Mouse (Mus musculus) ovary, adult 18-20 months (tissue): ENCODE results near the gene Wsb1.
"Not testable (repeated sequence)": the region's sequence is repeated elsewhere in the genome, so short reads cannot be mapped to it uniquely, and the experiment has no call there.

Experiments used
- DNase-seq: peaks from one replicate; pipeline ENCODE4 v3.0.0; 2022; ENCODE audit warnings: low spot score, mixed read lengths

Wsb1 gene

DNA sequence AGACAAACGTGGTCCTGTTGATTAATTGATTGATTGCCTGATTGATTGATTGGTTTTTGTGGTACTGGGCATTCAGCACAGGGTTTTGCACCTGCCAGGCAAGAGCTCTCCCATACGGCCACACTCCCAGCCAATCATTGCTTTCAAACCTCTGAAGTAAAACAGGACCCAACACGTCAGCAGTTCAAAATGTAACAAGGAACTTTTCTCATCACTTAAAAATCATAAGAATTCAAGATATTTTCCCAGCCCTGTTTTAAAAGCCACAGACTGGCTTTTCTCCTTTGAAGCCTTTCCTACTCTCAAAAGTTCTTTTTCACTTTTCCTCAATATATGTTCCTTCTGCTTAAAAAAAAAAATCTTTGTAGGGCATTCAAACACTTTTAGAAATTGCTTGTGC is 9.9 kb upstream of the Wsb1 start:
- no peak for DNase-seq

- DNase-seq = not testable (repeated sequence)
Measured at GRCm38 (mm10) chr11:79260126-79260525, 5.7 kb upstream of the Wsb1 start.

DNA sequence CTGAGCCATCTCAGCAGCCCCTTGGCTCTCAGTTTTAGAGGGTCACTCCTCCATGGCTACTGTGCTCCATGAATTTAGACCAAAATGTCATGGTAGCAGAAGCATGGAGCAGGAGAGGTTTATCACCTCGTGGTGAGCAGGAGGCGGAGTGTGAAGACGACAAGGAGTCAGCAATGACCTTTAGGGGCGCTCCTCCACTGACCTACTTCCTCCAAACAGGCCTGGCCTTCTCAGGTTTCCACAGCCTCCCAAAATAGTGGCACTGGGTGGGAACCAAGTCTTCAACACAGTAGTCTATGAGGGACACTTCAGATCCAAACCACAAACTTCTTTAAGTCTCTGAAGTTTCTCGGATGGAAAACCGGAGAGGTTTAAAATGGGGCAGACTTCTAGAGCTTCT is 4.3 kb upstream of the Wsb1 start:
- DNase-seq = no peak

- no peak for DNase-seq
Measured at GRCm38 (mm10) chr11:79253542-79254390, 705 bp downstream of the Wsb1 start.

DNA sequence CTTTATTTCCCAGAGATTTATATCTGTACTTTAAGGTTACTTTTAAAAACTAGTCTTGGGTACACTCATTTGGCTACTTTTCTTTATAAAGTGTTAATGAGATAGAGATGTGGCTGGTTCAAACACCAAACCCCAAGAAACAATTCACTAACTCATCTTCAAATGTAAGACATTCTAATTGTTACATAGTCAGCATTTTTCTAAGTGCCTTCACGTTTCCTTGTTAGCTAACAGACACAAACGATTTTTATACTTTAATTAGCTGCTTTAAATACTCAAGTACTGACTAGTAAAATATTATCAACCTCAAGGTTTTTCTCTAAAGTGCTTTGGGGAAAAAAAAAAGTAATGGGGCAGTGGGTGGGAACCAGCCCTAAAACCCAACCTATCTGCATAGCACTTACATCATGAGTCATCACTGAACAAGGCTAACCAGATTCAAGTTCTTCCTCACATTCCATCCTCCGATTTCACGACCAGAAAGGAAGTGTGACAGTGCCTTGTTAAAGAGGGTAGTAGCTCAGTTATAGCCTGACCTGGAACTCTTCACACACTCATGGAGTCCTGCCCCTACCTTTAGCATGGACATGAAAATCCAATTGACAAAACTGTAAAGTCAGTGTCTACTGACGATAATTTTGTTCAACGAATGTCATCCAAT is 1.5 kb downstream of the Wsb1 start:
- DNase-seq = no peak

DNA sequence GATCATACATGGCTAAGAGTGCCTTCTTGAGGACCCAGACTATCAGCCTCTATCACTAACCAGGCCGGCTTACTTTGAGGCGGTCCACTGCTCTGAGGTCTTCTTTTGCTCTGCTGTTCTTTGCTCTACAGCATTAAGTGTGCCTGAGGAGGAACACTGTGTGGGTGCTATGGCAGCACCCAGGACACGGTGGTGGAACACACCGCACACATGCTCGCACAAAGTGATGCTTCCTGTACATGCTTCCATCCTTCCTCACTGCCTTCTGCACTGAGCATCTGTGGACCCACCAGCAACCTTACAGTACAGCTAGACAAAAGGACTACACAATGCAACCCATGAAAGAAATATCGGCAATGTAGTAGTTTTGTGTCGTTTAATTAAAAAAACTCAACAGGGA is 15.4 kb downstream of the Wsb1 start:
- no peak for DNase-seq

- peak; percentile 66 for DNase-seq
Measured at GRCm38 (mm10) chr11:79238398-79238752, 16.1 kb downstream of the Wsb1 start.

DNA sequence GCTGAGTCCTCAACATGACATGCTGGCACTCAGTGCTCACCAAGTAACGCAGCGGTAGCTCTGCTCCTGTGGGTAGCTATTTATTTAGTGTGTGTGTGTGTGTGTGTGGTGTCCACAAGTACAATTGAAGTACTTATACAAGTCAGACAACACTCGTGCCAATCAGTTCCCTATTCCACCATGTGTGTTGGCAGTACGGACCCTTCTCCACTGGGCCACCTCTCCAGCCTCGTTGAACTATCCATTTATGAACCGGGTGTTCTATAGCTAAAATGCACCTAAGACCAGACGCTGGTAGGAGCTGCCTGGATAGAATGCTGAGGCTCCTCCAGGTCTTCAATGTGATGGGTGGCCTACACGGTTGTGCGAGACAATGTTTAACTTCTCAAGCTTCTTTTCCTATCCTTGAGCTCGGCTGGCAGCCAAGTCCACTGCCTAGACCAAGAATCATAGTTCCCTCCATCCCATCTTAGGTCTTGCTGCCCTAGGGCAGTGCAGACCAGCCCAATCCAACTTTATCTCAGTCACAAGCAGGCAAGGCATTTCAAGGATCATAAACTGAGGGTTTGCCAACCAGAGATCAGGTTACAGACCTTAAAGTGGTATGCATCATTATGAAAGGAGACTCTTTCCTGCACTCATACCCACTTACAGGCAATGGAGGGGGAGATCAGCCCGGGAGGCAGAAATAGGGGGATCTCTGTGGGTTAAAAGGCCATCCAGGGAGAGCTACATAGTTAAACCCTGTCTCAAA is 16.6 kb downstream of the Wsb1 start:
- DNase-seq = peak; percentile 89

GRCm38 (mm10) chr11:79230251-79230570 is 24.3 kb downstream of the Wsb1 start:
- no peak for DNase-seq

GRCm38 (mm10) chr11:79229561-79230250 is 24.8 kb downstream of the Wsb1 start:
- DNase-seq = peak; percentile 49

- peak; percentile 62 for DNase-seq
Measured at GRCm38 (mm10) chr11:79229057-79229504, 25.4 kb downstream of the Wsb1 start.

DNA sequence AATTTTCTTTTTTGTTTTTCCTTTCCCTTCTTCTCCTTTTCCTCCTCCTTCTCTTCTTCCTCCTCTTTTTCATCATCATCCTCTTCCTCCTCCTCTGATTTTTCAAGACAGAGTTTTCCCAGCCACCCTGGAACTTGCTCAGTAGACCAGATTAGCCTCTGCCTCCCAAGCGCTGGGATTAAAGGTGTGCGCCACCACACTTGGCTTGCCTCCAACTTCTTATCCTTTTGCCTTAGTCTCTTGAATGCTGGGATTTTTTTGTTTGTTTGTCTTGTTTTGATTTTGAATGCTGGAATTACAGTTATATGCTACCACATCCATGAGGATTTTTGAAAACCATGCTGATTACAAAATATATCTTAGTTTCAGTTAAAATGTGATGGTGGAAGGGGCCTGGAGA is 26.4 kb downstream of the Wsb1 start:
- DNase-seq = no peak

- no peak for DNase-seq
Measured at GRCm38 (mm10) chr11:79225371-79226155, 28.9 kb downstream of the Wsb1 start.

DNA sequence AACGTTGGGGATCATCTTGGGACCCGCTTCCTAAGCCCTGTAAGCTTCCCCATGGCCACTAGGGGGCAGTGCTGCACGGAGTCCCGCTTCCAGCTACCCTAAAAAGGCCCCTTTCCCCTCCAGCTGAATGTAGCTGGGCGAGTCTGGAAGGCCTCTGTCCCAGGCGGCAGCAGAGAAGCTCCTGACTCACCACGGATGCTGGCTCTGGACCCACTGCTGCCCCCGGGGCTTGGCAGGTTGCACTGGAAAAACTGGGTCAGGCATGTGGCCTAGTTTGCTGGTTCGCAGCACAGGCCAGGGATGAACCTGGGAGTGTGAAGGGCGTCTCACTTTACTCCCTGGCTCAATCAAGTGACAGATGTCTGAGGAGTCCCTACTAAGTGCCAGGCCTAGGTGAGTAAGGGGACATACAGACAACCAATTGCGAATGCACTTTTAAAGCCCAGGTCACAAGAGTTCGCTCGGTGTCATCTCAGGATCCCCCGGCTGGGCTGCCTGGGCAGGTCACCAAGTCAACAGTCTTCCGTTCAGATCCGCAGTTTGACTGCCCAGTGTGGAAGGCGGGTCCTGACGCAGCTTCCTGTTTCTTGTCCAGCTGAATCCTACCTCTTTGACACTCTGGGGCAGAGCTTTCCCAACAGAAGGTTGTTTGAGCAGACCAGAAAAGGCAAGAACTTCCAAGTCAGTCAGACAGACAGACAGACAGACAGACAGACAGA is 29.8 kb downstream of the Wsb1 start:
- peak; percentile 81 for DNase-seq

DNA sequence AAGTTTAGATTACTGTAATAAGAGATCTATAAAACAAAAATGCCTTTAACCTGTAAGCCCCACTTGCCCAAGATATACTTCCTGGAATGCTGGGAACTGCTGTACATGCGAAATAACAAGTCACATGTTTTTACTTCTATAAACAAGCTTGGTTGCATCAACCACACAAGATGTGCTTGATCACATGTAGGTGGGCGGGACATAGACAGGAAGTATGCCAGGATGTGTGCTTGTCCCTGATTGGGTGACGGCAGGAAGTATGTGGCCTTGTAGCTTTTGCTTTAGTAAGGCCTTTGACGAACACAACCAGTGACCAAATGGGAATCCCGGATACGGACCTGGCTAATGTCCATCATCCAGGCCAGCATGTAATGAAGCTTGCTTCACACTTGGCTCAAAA is 31.1 kb downstream of the Wsb1 start:
- DNase-seq = no peak

GRCm38 (mm10) chr11:79222661-79223060 is 31.8 kb downstream of the Wsb1 start:
- DNase-seq = no peak

- no peak for DNase-seq
Measured at GRCm38 (mm10) chr11:79221641-79222040, 32.8 kb downstream of the Wsb1 start.

- DNase-seq = no peak
Measured at GRCm38 (mm10) chr11:79218936-79219626, 35.4 kb downstream of the Wsb1 start.

- DNase-seq = no peak
Measured at GRCm38 (mm10) chr11:79218061-79218460, 36.4 kb downstream of the Wsb1 start.

DNA sequence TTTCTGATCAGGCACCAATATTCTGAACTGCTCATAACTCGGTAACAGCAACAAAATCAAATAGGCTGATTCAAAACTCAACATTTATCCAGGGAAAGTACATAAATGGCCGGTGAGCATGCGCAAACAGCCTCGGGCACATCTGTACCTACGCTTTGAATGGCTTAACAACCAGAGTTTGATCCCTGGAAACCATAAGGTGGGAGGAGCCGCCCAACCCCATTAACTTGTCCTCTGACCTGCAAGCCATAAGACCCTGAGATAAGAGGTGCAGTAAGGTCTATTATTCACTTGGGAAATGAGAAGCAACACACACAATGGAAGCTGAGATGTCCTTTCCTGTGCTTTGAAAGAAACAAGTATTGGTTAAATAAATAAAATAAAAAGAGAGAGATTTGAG is 37.3 kb downstream of the Wsb1 start:
- DNase-seq = no peak
